Mouse (Mus musculus) gastrocnemius, postnatal 36 days (tissue): ENCODE data around the gene Pwwp2b. TPM values are rescaled to one million over a fixed set of nuclear protein-coding genes. Genes with fewer than 3 reads are reported as not detected.

Experiments used
- DNase-seq, 2 experiments: peaks; one replicate each; pipeline ENCODE4 v3.0.0; 2022
- intact Hi-C: fragments of 180-260 bp; cut with DNase I; formaldehyde crosslinking; loops from one replicate; pipeline ENCODE4 v1.15.1; 2025
- long read RNA-seq, 2 experiments: library from polyadenylated mRNA; stranded (forward); transcript quantifications; one replicate each; pipeline ENCODE4 v2.0.0; 2021
- total RNA-seq, 2 experiments: library from RNA; stranded (reverse); gene quantifications; 2 replicates each; pipeline ENCODE4 v1.2.3; 2021

The Pwwp2b gene
- total RNA-seq: 1 to 10 TPM; 2.5 to 3.1 TPM
- long read RNA-seq, experiment 1, partial matches to known transcripts: 1 of 2 reads
- long read RNA-seq, experiment 1, other reads (novel, unspliced or antisense): 0 of 2 reads
- long read RNA-seq, experiment 2, partial matches to known transcripts: 0 of 5 reads
- long read RNA-seq, experiment 2, other reads (novel, unspliced or antisense): 0 of 5 reads

DNA sequence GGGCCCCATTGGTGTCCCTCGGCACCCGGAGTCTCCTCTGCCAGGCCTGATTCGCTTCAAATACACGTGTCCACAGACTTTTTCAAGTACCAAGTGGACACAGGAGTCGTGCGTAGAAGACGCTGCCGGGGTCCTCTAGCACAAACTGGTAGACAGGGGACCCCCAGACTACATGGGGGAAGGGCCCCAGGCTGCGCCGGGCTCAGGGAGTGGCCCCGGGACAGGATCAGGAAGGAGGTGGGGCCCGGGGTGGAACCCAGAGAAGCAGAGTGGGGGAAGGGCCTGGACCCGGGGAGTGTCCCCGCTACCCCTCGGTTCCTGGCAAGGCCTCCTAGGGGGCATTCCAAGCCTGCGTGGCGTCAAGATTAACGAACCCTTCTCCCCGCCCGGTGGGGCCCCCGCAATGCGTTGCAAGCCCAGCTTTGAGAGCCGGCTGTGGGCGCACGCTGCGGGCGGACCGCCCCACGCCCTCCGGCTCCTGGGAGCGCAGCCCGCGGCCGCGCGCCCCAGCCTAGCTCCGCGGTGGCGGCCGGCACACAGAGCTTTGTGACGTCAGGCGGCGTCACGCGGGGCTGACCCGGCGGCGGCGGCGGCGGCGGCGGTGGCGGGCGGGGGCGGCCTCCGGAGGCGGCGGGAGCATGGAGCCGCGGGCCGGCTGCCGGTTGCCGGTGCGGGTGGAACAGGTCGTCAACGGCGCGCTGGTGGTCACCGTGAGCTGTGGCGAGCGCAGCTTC, at the start of gene Pwwp2b:
TSS of gene Pwwp2b (plus strand) at position 602 of the 734 bp plus-strand sequence.
- intact Hi-C loops: no loop called here
- DNase-seq: peak; percentile 78 to 80

- intact Hi-C loops: loop anchor here (5.0 kb wide), 1 partner anchor 78 kb away; no protein-coding TSS in a partner anchor
- peak; percentile 16 to 22 for DNase-seq
Measured at GRCm38 (mm10) chr7:139200108-139200507, 48.2 kb upstream of the Pwwp2b start.

- intact Hi-C loops: loop anchor here (5.0 kb wide), 1 partner anchor 79 kb away; no protein-coding TSS in a partner anchor
- DNase-seq: peak in 1 of 2 experiments; percentile 2
Measured at GRCm38 (mm10) chr7:139201209-139201608, 47.1 kb upstream of the Pwwp2b start.

DNA sequence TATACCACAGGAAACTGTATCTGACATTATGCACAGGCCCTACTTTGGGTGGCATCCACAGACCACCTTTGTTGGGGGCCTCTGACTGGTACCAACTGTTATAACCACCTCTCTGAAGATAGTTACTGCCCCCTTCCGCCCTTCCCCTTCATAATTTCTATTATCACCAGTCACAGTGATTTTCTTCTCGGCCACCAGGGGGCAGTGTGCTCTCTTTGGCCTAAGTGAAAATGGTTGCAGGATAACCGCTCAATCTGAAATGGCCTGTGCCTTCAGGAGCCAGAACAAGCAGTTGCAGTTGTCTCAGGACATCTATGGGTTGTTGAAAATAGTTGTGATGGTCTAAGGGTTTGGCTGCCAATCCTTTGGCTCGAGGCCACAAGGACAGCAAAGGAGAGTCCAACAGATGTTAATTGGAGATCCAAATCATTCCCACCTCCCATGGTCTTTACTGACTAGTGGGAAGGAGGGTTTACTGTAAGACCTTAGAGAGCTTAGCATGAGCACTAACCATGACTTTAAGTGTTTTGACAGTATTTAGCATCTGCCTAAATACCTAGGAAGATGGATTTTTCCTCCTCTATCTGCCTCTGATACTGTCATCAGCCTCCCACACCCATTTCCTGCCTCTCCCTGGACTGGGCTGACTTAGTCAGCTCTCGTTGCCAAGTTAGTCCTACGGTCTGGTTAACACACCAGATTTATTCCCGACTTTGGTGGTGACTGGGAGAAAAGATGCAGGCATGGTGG, 40.1 kb upstream of the Pwwp2b start:
- DNase-seq: peak in 1 of 2 experiments; percentile 31
- intact Hi-C loops: no loop called here

DNA sequence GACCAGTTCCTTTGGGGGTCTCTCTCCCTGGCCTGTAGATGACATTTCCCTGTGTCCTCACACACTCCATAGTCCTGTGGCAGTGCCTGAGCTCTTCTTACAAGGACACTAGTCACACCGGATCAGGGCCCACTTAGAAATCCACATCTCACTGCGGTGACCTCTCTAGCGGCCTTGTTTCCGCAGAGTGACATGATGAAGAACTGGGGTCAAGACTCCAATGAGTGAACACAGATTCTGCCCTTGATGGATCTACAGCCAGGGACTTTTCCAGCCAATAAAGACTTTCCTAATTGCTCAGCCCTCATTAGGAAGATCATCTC, 39.5 kb upstream of the Pwwp2b start:
- no peak for DNase-seq
- intact Hi-C loops: no loop called here

GRCm38 (mm10) chr7:139211761-139212160, 36.5 kb upstream of the Pwwp2b start:
- intact Hi-C loops: no loop called here
- DNase-seq: peak in 1 of 2 experiments; percentile 12

DNA sequence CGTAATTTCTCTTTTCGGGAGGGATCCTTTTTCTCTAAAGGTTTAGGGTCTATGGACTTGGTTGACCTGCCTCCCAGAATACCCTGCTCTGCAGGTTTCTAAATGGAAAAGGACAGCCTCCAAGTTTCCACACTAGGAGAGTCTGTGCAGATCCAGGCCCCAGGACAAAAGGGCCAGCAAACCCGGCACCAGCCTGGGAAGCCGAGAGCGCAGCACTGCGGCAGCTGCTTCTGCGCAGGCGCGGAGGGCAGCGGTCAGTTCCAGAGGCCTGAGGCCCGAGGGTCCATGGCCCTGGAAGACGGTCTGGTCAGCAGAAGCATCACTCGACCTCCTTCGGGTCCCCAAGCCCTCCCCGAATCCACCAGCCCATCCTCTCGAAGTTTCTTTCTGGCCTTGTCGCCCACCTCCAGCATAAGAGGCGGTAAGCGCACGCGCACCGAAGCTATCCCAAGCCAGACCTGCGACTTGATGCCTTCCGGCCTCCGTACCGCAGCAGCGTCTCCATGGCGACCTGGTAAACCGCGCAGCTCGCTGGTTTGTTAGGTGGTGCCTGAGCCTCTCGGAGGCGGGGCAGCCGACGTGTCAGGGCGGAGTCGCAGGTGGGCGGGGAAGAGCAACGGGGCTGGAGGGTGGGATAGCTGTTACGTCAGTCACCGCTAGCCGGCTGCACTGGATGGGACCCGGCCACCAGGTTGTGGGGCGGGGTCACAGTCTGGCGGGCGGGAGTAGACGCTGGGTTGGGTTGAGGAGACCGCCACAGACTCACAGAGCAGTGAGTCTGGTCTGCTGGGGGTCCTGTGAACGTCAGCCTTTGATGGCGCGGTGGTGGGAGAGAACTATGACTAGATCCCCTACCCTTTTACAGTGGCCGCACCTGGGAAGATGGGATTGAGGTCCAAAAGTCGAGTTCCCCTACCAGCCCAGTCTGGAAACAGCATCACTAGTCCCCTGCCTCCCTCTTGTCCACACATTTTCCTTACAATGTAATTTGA, 35.2 kb upstream of the Pwwp2b start, which contains the start of the genes Lrrc27 and Stk32c:
TSS of gene Lrrc27 (plus strand) at position 235 of the 992 bp plus-strand sequence.
TSS of gene Stk32c (minus strand) at position 554 of the 992 bp plus-strand sequence.
- DNase-seq: peak; percentile 95 to 97
- intact Hi-C loops: no loop called here

DNA sequence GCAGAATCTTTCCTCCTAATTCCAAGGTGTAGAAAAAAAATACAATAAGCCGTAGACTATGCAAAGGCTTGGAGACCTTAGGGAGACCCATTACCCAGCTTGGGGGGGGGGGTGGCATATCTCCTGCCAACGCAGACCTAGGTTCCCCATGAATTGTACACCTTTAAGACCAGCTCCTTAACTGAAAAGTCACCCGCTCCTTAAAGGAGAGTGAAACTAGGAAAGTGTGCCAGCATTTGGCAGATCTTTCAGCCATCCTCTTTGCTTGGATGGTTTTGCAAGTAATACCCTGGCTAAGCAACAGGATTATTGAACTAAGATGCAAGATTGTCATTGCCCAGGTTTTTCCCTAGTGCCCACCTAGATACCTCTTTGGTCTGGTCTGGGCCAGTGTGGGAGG, 34.5 kb upstream of the Pwwp2b start:
- peak in 1 of 2 experiments; percentile 7 for DNase-seq
- intact Hi-C loops: no loop called here

GRCm38 (mm10) chr7:139214160-139214559, 34.1 kb upstream of the Pwwp2b start:
- no peak for DNase-seq
- intact Hi-C loops: no loop called here

GRCm38 (mm10) chr7:139214596-139215340, 33.5 kb upstream of the Pwwp2b start:
- DNase-seq: peak in 1 of 2 experiments; percentile 7
- intact Hi-C loops: no loop called here

DNA sequence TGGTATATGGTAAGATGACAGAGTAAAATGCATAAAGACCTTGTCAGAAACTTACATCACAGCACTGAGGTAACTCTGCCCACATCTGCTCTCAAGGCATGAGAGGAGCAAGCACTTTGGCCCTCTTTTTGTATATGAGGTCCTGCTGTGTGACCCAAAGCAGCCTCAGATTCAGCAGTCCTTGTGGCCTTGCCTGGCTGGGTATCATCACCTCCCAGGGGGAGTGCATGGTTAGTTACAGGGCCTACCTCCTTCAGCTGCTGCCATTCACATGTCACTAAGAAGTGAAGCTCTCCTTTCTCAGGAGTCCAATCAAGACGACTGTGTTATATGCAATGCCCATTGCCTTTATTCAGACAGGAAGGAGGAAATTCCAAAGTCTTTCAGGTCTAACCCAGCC, 32.8 kb upstream of the Pwwp2b start:
- intact Hi-C loops: no loop called here
- DNase-seq: peak in 1 of 2 experiments; percentile 2

GRCm38 (mm10) chr7:139215946-139216345, 32.3 kb upstream of the Pwwp2b start:
- intact Hi-C loops: no loop called here
- DNase-seq: peak in 1 of 2 experiments; percentile 5

GRCm38 (mm10) chr7:139216464-139216863, 31.8 kb upstream of the Pwwp2b start:
- intact Hi-C loops: no loop called here
- peak in 1 of 2 experiments; percentile 7 for DNase-seq

- intact Hi-C loops: no loop called here
- peak in 1 of 2 experiments; percentile 2 for DNase-seq
Measured at GRCm38 (mm10) chr7:139217046-139217445, 31.2 kb upstream of the Pwwp2b start.

- DNase-seq: peak in 1 of 2 experiments; percentile 13
- intact Hi-C loops: no loop called here
Measured at GRCm38 (mm10) chr7:139218641-139219415, 29.5 kb upstream of the Pwwp2b start.

DNA sequence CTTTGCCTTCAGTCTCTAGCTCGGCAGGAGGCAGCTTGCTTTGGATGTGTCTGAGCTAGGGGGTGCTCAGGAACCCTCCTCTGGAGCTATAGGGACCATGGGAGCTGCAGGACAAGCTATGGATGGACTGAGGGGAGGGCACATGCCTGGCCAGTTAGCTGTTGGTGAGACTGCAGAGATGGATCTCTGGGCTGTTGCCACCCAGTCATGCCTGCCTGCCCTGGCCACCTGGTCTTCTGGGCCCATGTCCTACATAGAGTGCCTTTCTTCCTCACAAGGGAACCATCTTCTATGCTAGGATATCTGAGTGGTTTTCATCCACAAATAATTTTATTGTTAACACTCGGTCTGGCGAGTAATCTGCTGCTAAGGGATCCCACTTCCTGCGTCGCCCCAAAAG, 28.8 kb upstream of the Pwwp2b start:
- intact Hi-C loops: no loop called here
- DNase-seq: peak in 1 of 2 experiments; percentile 9

DNA sequence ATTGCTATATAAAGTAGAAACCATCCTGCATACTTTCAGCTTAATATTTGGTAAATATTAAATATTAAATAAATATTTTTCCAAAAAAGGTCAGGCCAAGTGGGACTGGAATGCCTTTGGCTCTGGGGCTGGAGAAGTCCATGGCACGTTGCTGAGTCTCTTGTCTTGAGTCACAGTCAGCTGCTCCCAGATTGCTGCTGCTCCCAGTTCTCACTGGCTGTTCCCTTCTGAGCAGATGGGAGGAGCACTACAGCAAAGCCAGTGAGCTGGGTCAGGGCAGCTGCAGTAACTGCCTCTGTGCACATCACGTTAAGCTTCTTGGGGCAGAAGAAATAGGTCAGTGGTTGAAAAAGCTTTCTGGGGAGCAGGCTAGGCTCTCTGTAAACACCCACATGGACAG, 28.0 kb upstream of the Pwwp2b start:
- intact Hi-C loops: no loop called here
- peak in 1 of 2 experiments; percentile 18 for DNase-seq

- intact Hi-C loops: no loop called here
- DNase-seq: peak in 1 of 2 experiments; percentile 6
Measured at GRCm38 (mm10) chr7:139221072-139221471, 27.2 kb upstream of the Pwwp2b start.
